16 mouse cellular contexts compared by ENCODE assay signal in the genomic region with DNA sequence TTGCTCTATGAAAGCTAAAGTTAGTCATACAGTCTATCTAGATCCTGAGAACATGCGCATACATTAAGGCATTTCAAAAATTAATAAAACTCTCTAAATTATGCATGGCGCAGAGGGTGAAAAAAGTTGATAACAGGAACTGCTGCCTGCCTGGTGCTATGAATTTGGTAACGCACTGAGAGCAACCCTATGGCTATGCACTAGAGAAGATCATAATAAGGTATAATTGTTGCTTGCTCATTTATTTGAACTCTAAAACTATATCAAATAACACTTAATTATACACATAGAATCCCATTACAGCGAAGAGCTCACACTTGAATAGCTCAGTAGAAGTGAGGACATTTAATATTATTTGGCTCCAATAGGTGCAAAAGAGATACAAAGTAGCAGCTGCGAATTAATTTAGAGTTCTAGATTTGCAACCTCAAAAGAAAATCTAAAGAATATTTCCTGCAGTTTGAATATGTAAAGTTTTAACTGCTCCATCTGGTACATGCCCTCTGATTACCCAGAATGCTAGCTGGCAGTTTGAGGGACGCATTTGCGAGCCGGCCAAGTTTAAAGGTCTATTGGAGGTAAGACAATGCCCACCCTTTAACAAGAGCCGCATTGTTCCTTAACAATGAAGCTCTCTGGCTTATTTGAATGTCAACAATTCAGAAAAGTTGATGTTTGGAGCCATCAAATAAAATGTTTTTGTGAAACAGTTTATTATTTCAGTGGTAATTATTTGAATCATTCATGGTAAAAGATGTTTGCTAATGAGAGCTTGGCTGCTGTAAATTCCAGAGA. TPM values are rescaled to one million over a fixed set of nuclear protein-coding genes. Genes with fewer than 3 reads are reported as not detected.
DNase-seq lines count a peak whose midpoint lies in the region; ATAC-seq and TF ChIP-seq lines count a peak whose summit lies in the region.
"Had no signal": no experiment of that assay in that cellular context is flagged by ENCODE, and none has a peak within 500 bp of the region (broad histone marks: within the 10 kb centered on the region; RNA-seq: fewer than 3 reads in every experiment).

No protein-coding gene starts in this region.

- peak; percentile 74; the same call in 1 of the 2 replicates for ATAC-seq in neural tube, embryonic 12.5 days (ENCODE audit: low FRiP score, low read depth)
- peak; percentile 68; the same call in 1 of the 2 replicates for ATAC-seq in hindbrain, embryonic 14.5 days (ENCODE audit: low FRiP score)

- no peak overlapping the region for H3K9ac ChIP-seq in neural tube, embryonic 12.5 days
- no peak overlapping the region for H3K9ac ChIP-seq in hindbrain, embryonic 14.5 days
- H3K9ac ChIP-seq: embryonic facial prominence, embryonic 12.5 days; limb, embryonic 15.5 days had no signal

- no peaks in the 10 kb centered on the region; the same call in 1 of the 2 replicates for H3K9me3 ChIP-seq in neural tube, embryonic 12.5 days
- H3K9me3 ChIP-seq in hindbrain, embryonic 14.5 days (ENCODE audit: control insufficient read depth, low read length) = peaks cover 13% of the 10 kb centered on the region
- H3K9me3 ChIP-seq: limb, embryonic 15.5 days had no signal

- no peak for TF ChIP-seq CTCF in thymus, adult 2 months (IDR thresholded peaks at IDR 0.05; ENCODE audit: borderline replicate concordance, control insufficient read depth, extremely low read depth, insufficient read depth, low read length, poor library complexity)

- H3K4me3 ChIP-seq in neural tube, embryonic 12.5 days = no peak overlapping the region
- no peak overlapping the region for H3K4me3 ChIP-seq in hindbrain, embryonic 14.5 days (replicated peaks; ENCODE audit: low read length)
- H3K4me3 ChIP-seq in thymus, adult 2 months (ENCODE audit: control insufficient read depth, insufficient read depth, low read length) = no peak overlapping the region
- H3K4me3 ChIP-seq: embryonic facial prominence, embryonic 12.5 days; limb, embryonic 15.5 days had no signal

- TF ChIP-seq POLR2A in thymus, adult 2 months (IDR thresholded peaks at IDR 0.05; ENCODE audit: control insufficient read depth, extremely low read depth, insufficient read depth, low read length, poor library complexity) = no peak

- H3K4me2 ChIP-seq in neural tube, embryonic 12.5 days (replicated peaks) = 0 out of 2 replicates have a peak overlapping the region, but pooled peaks have one; percentile 3
- no peak overlapping the region for H3K4me2 ChIP-seq in hindbrain, embryonic 14.5 days (replicated peaks)
- H3K4me2 ChIP-seq: embryonic facial prominence, embryonic 12.5 days; limb, embryonic 15.5 days had no signal

- WGBS in neural tube, embryonic 12.5 days = 59% methylated on average over 9 of the region's 9 CpGs
- 52% methylated on average over 9 of the region's 9 CpGs for WGBS in hindbrain, embryonic 14.5 days
- 92% methylated on average over 9 of the region's 9 CpGs for WGBS in thymus, adult 2 months

- H3K27me3 ChIP-seq in neural tube, embryonic 12.5 days (replicated peaks) = no peaks in the 10 kb centered on the region
- H3K27me3 ChIP-seq in hindbrain, embryonic 14.5 days (ENCODE audit: control insufficient read depth, insufficient read depth, low read length) = no peaks in the 10 kb centered on the region
- H3K27me3 ChIP-seq in thymus, adult 2 months (ENCODE audit: control insufficient read depth, insufficient read depth, low read length) = no peaks in the 10 kb centered on the region
- H3K27me3 ChIP-seq: embryonic facial prominence, embryonic 12.5 days; limb, embryonic 15.5 days had no signal

- DNase-seq in embryo, embryonic 11 days = peak; percentile 44
- no peak for DNase-seq in embryo, embryonic 9.5 days (ENCODE audit: extremely low spot score)
- no peak for DNase-seq in neural tube, embryonic 10.5 days (ENCODE audit: extremely low spot score, low spot score)
- DNase-seq in hindbrain, embryonic 14.5 days (ENCODE audit: low spot score) = no peak
- DNase-seq in adrenal gland, postnatal 10 days = no peak
- DNase-seq in layer of hippocampus, postnatal 25 days (ENCODE audit: extremely low spot score in 1 of 2, low spot score in 1 of 2) = no peak
- no peak for DNase-seq in thymus, adult 2 months
- DNase-seq: cerebellum, adult 9-11 months; gastrocnemius, postnatal 36 days; kidney, adult 8-10 months; lung, adult 2 months; right cerebral cortex, adult 18-20 months; thymus, adult 18-20 months had no signal

- H3K27ac ChIP-seq in neural tube, embryonic 12.5 days = no peak overlapping the region
- H3K27ac ChIP-seq in hindbrain, embryonic 14.5 days = no peak overlapping the region
- no peak overlapping the region for H3K27ac ChIP-seq in thymus, adult 2 months (ENCODE audit: control insufficient read depth, insufficient read depth, low read length)
- H3K27ac ChIP-seq: embryonic facial prominence, embryonic 12.5 days; limb, embryonic 15.5 days had no signal

- H3K4me1 ChIP-seq in neural tube, embryonic 12.5 days = no peaks in the 10 kb centered on the region
- peaks cover 13% of the 10 kb centered on the region; the same call in 1 of the 2 replicates for H3K4me1 ChIP-seq in hindbrain, embryonic 14.5 days (replicated peaks; ENCODE audit: control insufficient read depth, insufficient read depth, low read length)
- no peaks in the 10 kb centered on the region for H3K4me1 ChIP-seq in thymus, adult 2 months (replicated peaks; ENCODE audit: control insufficient read depth, insufficient read depth, low read length)
- H3K4me1 ChIP-seq: embryonic facial prominence, embryonic 12.5 days; limb, embryonic 15.5 days had no signal

- H3K36me3 ChIP-seq in neural tube, embryonic 12.5 days = no peaks in the 10 kb centered on the region
- H3K36me3 ChIP-seq in hindbrain, embryonic 14.5 days (replicated peaks; ENCODE audit: control insufficient read depth, insufficient read depth) = no peaks in the 10 kb centered on the region
- no peaks in the 10 kb centered on the region for H3K36me3 ChIP-seq in thymus, adult 2 months (ENCODE audit: control insufficient read depth, insufficient read depth, low read length)
- H3K36me3 ChIP-seq: embryonic facial prominence, embryonic 12.5 days; limb, embryonic 15.5 days had no signal

RNA-seq across cellular contexts. Expression of a gene that starts 56.0 kb away (rescaled TPM):
- 9.8 and 10.9 TPM in 2 replicates for polyA plus RNA-seq in neural tube, embryonic 12.5 days (2016; fragmentation: Nextera tagmentation; extraction: Ambion mirVana)
- polyA plus RNA-seq in hindbrain, embryonic 14.5 days (2014; fragmentation: Nextera tagmentation; extraction: Ambion mirVana) = 18.4 and 22.4 TPM in 2 replicates
- 10 to 100 TPM; 19.3 to 22.4 TPM for total RNA-seq in adrenal gland, postnatal 10 days (2021)
- 10 to 100 TPM; 14.4 to 16.4 TPM for total RNA-seq in layer of hippocampus, postnatal 25 days (2021)
- polyA plus RNA-seq in thymus, adult 2 months (2012; rRNA removed) = 13.1 and 15.9 TPM in 2 replicates
